9 mouse cellular contexts compared by ENCODE assay signal in genomic region chr6:48675400-48675930, GRCm38 (mm10). TPM values are rescaled to one million over a fixed set of nuclear protein-coding genes. Genes with fewer than 3 reads are reported as not detected.
DNase-seq lines count a peak whose midpoint lies in the region; ATAC-seq and TF ChIP-seq lines count a peak whose summit lies in the region.
"Had no signal": no experiment of that assay in that cellular context is flagged by ENCODE, and none has a peak within 500 bp of the region (broad histone marks: within the 10 kb centered on the region; RNA-seq: fewer than 3 reads in every experiment).

No protein-coding gene starts in this region.

- no peaks in the 10 kb centered on the region; the same call in 1 of the 2 replicates for H3K36me3 ChIP-seq in heart, embryonic 16.5 days (ENCODE audit: control insufficient read depth, insufficient read depth)
- H3K36me3 ChIP-seq in CH12.LX (replicated peaks in 1 of 2; ENCODE audit: control insufficient read depth in 1 of 2, insufficient read depth in 1 of 2, low read length in 1 of 2) = peaks cover 0 to 13% of the 10 kb centered on the region in 2 experiments
- H3K36me3 ChIP-seq in embryonic facial prominence, embryonic 12.5 days = no peaks in the 10 kb centered on the region
- H3K36me3 ChIP-seq in liver, embryonic 12.5 days = peaks cover 10% of the 10 kb centered on the region; the same call in 1 of the 2 replicates

- no peak for DNase-seq in heart, postnatal 14 days
- no peak for DNase-seq in CH12.LX (ENCODE audit: extremely low read depth)
- DNase-seq in adrenal gland, postnatal 14 days = no peak
- DNase-seq in left cerebral cortex, adult 8-10 months (ENCODE audit: low spot score in 2 of 2) = no peak

- in situ Hi-C loops in CH12.LX (cut with MboI; ENCODE audit: low pct_ligation_motif_present, low pct_unique_long_range_greater_than_20kb, low sequenced_read_pairs) = no loop called here

- no peak for TF ChIP-seq POLR2A in CH12.LX (IDR thresholded peaks at IDR 0.05; ENCODE audit: low read depth, low read length)

- intact Hi-C loops in heart, postnatal 14 days (cut with DNase I) = loop anchor here (2.0 kb wide), 1 partner anchor 29 kb away; the partner anchor contains the start of gene Gimap8

- WGBS in heart, embryonic 16.5 days = 45% methylated on average over 10 of the region's 10 CpGs
- 40% methylated on average over 10 of the region's 10 CpGs for WGBS in embryonic facial prominence, embryonic 12.5 days
- WGBS in liver, embryonic 12.5 days (ENCODE audit: insufficient replicate concordance) = 25% methylated on average over 10 of the region's 10 CpGs

- no peaks in the 10 kb centered on the region for H3K4me1 ChIP-seq in heart, embryonic 16.5 days (ENCODE audit: control insufficient read depth, insufficient read depth, low read length)
- peaks cover 23 to 53% of the 10 kb centered on the region in 2 experiments for H3K4me1 ChIP-seq in CH12.LX (ENCODE audit: control insufficient read depth in 1 of 2, insufficient read depth in 2 of 2)
- H3K4me1 ChIP-seq in embryonic facial prominence, embryonic 12.5 days = no peaks in the 10 kb centered on the region; the same call in 1 of the 2 replicates
- H3K4me1 ChIP-seq in liver, embryonic 12.5 days = peaks cover 33% of the 10 kb centered on the region

- H3K9me3 ChIP-seq in heart, embryonic 16.5 days (replicated peaks; ENCODE audit: control insufficient read depth, low read length) = no peaks in the 10 kb centered on the region
- H3K9me3 ChIP-seq in CH12.LX (replicated peaks; ENCODE audit: low read length) = peaks cover 4% of the 10 kb centered on the region
- H3K9me3 ChIP-seq in embryonic facial prominence, embryonic 12.5 days = no peaks in the 10 kb centered on the region
- H3K9me3 ChIP-seq in liver, embryonic 12.5 days (replicated peaks) = no peaks in the 10 kb centered on the region

- dilution Hi-C loops in CH12.LX (cut with MboI; ENCODE audit: extremely low pct_ligation_motif_present, extremely low pct_unique_long_range_greater_than_20kb, low sequenced_read_pairs) = no loop called here

- ATAC-seq in heart, embryonic 16.5 days (replicated peaks; ENCODE audit: extremely low read depth, insufficient read depth, low FRiP score) = no peak
- ATAC-seq in embryonic facial prominence, embryonic 12.5 days (ENCODE audit: insufficient number of reproducible peaks, insufficient read depth, low FRiP score, low TSS enrichment) = no peak
- peak; percentile 38 for ATAC-seq in liver, embryonic 12.5 days
- ATAC-seq in megakaryocyte progenitor cell, adult 5-6 weeks (replicated peaks; ENCODE audit: poor library complexity) = no peak
- ATAC-seq: Patski had no signal

- peak overlapping the region; percentile 29; the same call in 1 of the 2 replicates for H3K27ac ChIP-seq in heart, embryonic 16.5 days (ENCODE audit: low read length)
- H3K27ac ChIP-seq in CH12.LX (ENCODE audit: insufficient read depth, low read depth) = peak overlapping the region; percentile 97
- H3K27ac ChIP-seq in embryonic facial prominence, embryonic 12.5 days = no peak overlapping the region
- peak overlapping the region; percentile 67; the same call in 1 of the 2 replicates for H3K27ac ChIP-seq in liver, embryonic 12.5 days

- H3K27me3 ChIP-seq in heart, embryonic 16.5 days (ENCODE audit: control insufficient read depth, insufficient read depth, low read length) = no peaks in the 10 kb centered on the region
- H3K27me3 ChIP-seq in CH12.LX (replicated peaks) = no peaks in the 10 kb centered on the region
- no peaks in the 10 kb centered on the region for H3K27me3 ChIP-seq in embryonic facial prominence, embryonic 12.5 days
- H3K27me3 ChIP-seq in liver, embryonic 12.5 days (replicated peaks) = no peaks in the 10 kb centered on the region; the same call in 1 of the 2 replicates
- H3K27me3 ChIP-seq: Patski had no signal

- no peak for TF ChIP-seq CTCF in CH12.LX (conservative IDR thresholded peaks at IDR 0.05 in 1 of 2, IDR thresholded peaks at IDR 0.05 in 1 of 2; ENCODE audit: low read depth in 2 of 2, low read length in 2 of 2)

- H3K4me3 ChIP-seq in heart, embryonic 16.5 days (ENCODE audit: low read length) = peak overlapping the region; percentile 49
- H3K4me3 ChIP-seq in CH12.LX (replicated peaks in 1 of 3; ENCODE audit: low read depth in 2 of 3, low read length in 2 of 3, poor library complexity in 1 of 3) = peak overlapping the region; percentile 49 to 64 (median 59)
- peak overlapping the region; percentile 27 for H3K4me3 ChIP-seq in embryonic facial prominence, embryonic 12.5 days
- H3K4me3 ChIP-seq in liver, embryonic 12.5 days = peak overlapping the region; percentile 53

- no peak overlapping the region; the same call in 1 of the 2 replicates for H3K9ac ChIP-seq in heart, embryonic 16.5 days (ENCODE audit: low read length)
- H3K9ac ChIP-seq in CH12.LX (ENCODE audit: insufficient read depth, low read depth) = peak overlapping the region; percentile 89
- H3K9ac ChIP-seq in embryonic facial prominence, embryonic 12.5 days = no peak overlapping the region
- peak overlapping the region; percentile 58 for H3K9ac ChIP-seq in liver, embryonic 12.5 days

- TF ChIP-seq EP300 in CH12.LX (IDR thresholded peaks at IDR 0.05; ENCODE audit: low read length) = no peak

- peaks cover 22% of the 10 kb centered on the region for H3K79me2 ChIP-seq in CH12.LX (replicated peaks; ENCODE audit: control insufficient read depth, extremely low read depth, insufficient read depth, poor library complexity, severe bottlenecking)

- TF ChIP-seq RAD21 in CH12.LX (IDR thresholded peaks at IDR 0.05; ENCODE audit: low read depth, low read length) = no peak

- peak overlapping the region; percentile 48 for H3K4me2 ChIP-seq in heart, embryonic 16.5 days (ENCODE audit: low read depth, low read length)
- H3K4me2 ChIP-seq in CH12.LX (ENCODE audit: insufficient read depth, low read depth, poor library complexity, severe bottlenecking) = peak overlapping the region; percentile 93
- H3K4me2 ChIP-seq in embryonic facial prominence, embryonic 12.5 days (replicated peaks) = peak overlapping the region; percentile 45
- peak overlapping the region; percentile 67 for H3K4me2 ChIP-seq in liver, embryonic 12.5 days

RNA-seq across cellular contexts. Expression of gene Gimap9, which starts 0.5 kb away (rescaled TPM):
- polyA plus RNA-seq in heart, embryonic 16.5 days (2015; fragmentation: Nextera tagmentation; extraction: Ambion mirVana) = 8.6 and 17.5 TPM in 2 replicates
- 1 to 10 TPM; 4.2 to 6.4 TPM for total RNA-seq in heart, postnatal 14 days (2021)
- total RNA-seq in CH12.LX (2012; rRNA removed) (31.0 and 38.5 TPM in 2 replicates), CH12.LX (2014; rRNA removed) (75.1 and 83.9 TPM in 2 replicates)
- polyA plus RNA-seq in CH12.LX (2012; ENCODE audit: insufficient read length, low read depth) = 43.4 and 46.1 TPM in 2 replicates
- 11.6 and 13.7 TPM in 2 replicates for polyA plus RNA-seq in embryonic facial prominence, embryonic 12.5 days (2016; fragmentation: Nextera tagmentation; extraction: Ambion mirVana)
- 11.4 and 12.9 TPM in 2 replicates for polyA plus RNA-seq in liver, embryonic 12.5 days (2016; fragmentation: Nextera tagmentation; extraction: Ambion mirVana)
- total RNA-seq in megakaryocyte progenitor cell, adult 5-6 weeks (2015) = 10.7 and 14.5 TPM in 2 replicates
- 17.2 and 29.9 TPM in 2 replicates for total RNA-seq in megakaryocyte progenitor cell, adult 5-6 weeks (2017)
- 6.5 and 12.1 TPM in 2 replicates for total RNA-seq in adrenal gland, postnatal 14 days (2021)
- 1 to 10 TPM in 1 of 4 experiments, under 1 TPM in 3; 0.36 to 1.0 (median 0.45) TPM for total RNA-seq in left cerebral cortex, adult 8-10 months (2022)

RNA-seq across cellular contexts. Expression of gene Gimap4, which starts 8.9 kb away (rescaled TPM):
- polyA plus RNA-seq in heart, embryonic 16.5 days (2015; fragmentation: Nextera tagmentation; extraction: Ambion mirVana) = 35.8 and 37.0 TPM in 2 replicates
- 10 to 100 TPM; 32.2 to 42.6 TPM for total RNA-seq in heart, postnatal 14 days (2021)
- total RNA-seq in CH12.LX (2012; rRNA removed) (113 and 144 TPM in 2 replicates), CH12.LX (2014; rRNA removed) (264 and 316 TPM in 2 replicates)
- polyA plus RNA-seq in CH12.LX (2012; ENCODE audit: insufficient read length, low read depth) = 203 and 274 TPM in 2 replicates
- polyA plus RNA-seq in embryonic facial prominence, embryonic 12.5 days (2016; fragmentation: Nextera tagmentation; extraction: Ambion mirVana) = 7.0 and 9.0 TPM in 2 replicates
- 15.7 and 15.9 TPM in 2 replicates for polyA plus RNA-seq in liver, embryonic 12.5 days (2016; fragmentation: Nextera tagmentation; extraction: Ambion mirVana)
- total RNA-seq in megakaryocyte progenitor cell, adult 5-6 weeks (2015) = 0.39 and 1.7 TPM in 2 replicates
- total RNA-seq in megakaryocyte progenitor cell, adult 5-6 weeks (2017) = 2.9 and 3.1 TPM in 2 replicates
- total RNA-seq in adrenal gland, postnatal 14 days (2021) = 54.8 and 62.2 TPM in 2 replicates
- total RNA-seq in left cerebral cortex, adult 8-10 months (2022) = under 1 TPM in 3 of 4 experiments, not detected in 1; 0.41 to 0.56 (median 0.55) TPM

RNA-seq across cellular contexts. Expression of gene Gimap8, which starts 28.4 kb away (rescaled TPM):
- 1.9 and 2.4 TPM in 2 replicates for polyA plus RNA-seq in heart, embryonic 16.5 days (2015; fragmentation: Nextera tagmentation; extraction: Ambion mirVana)
- 10 to 100 TPM in 1 of 2 experiments, 1 to 10 TPM in 1; 8.6 to 11.0 TPM for total RNA-seq in heart, postnatal 14 days (2021)
- 27.9 and 28.5 TPM in 2 replicates for total RNA-seq in CH12.LX (2012; rRNA removed)
- total RNA-seq in CH12.LX (2014; rRNA removed) = 27.5 and 36.8 TPM in 2 replicates
- 21.6 and 22.1 TPM in 2 replicates for polyA plus RNA-seq in CH12.LX (2012; ENCODE audit: insufficient read length, low read depth)
- polyA plus RNA-seq in embryonic facial prominence, embryonic 12.5 days (2016; fragmentation: Nextera tagmentation; extraction: Ambion mirVana) = 0.36 and 0.74 TPM in 2 replicates
- 0.93 and 1.0 TPM in 2 replicates for polyA plus RNA-seq in liver, embryonic 12.5 days (2016; fragmentation: Nextera tagmentation; extraction: Ambion mirVana)
- total RNA-seq in megakaryocyte progenitor cell, adult 5-6 weeks (2015) = 0.27 and 1.1 TPM in 2 replicates
- total RNA-seq in megakaryocyte progenitor cell, adult 5-6 weeks (2017) = 0.50 and 2.0 TPM in 2 replicates
- total RNA-seq in adrenal gland, postnatal 14 days (2021) = 12.1 and 20.4 TPM in 2 replicates
- total RNA-seq in left cerebral cortex, adult 8-10 months (2022) = 1 to 10 TPM in 1 of 4 experiments, under 1 TPM in 3; 0.77 to 1.0 (median 0.83) TPM

RNA-seq across cellular contexts. Expression of gene Gimap6, which starts 32.6 kb away (rescaled TPM):
- 42.5 and 46.8 TPM in 2 replicates for polyA plus RNA-seq in heart, embryonic 16.5 days (2015; fragmentation: Nextera tagmentation; extraction: Ambion mirVana)
- total RNA-seq in heart, postnatal 14 days (2021) = 10 to 100 TPM; 48.0 to 53.9 TPM
- 78.1 and 88.9 TPM in 2 replicates for total RNA-seq in CH12.LX (2012; rRNA removed)
- 128 and 158 TPM in 2 replicates for total RNA-seq in CH12.LX (2014; rRNA removed)
- polyA plus RNA-seq in CH12.LX (2012; ENCODE audit: insufficient read length, low read depth) = 87.9 and 97.2 TPM in 2 replicates
- polyA plus RNA-seq in embryonic facial prominence, embryonic 12.5 days (2016; fragmentation: Nextera tagmentation; extraction: Ambion mirVana) = 15.3 and 16.3 TPM in 2 replicates
- polyA plus RNA-seq in liver, embryonic 12.5 days (2016; fragmentation: Nextera tagmentation; extraction: Ambion mirVana) = 11.7 and 12.7 TPM in 2 replicates
- 2.5 and 6.7 TPM in 2 replicates for total RNA-seq in megakaryocyte progenitor cell, adult 5-6 weeks (2015)
- 3.5 and 15.6 TPM in 2 replicates for total RNA-seq in megakaryocyte progenitor cell, adult 5-6 weeks (2017)
- 63.5 and 88.5 TPM in 2 replicates for total RNA-seq in adrenal gland, postnatal 14 days (2021)
- 1 to 10 TPM; 3.1 to 4.3 (median 4.0) TPM for total RNA-seq in left cerebral cortex, adult 8-10 months (2022)
- polyA plus RNA-seq: Patski had no signal

RNA-seq across cellular contexts. Expression of gene Gm28053, which starts 42.9 kb away (rescaled TPM):
- polyA plus RNA-seq in heart, embryonic 16.5 days (2015; fragmentation: Nextera tagmentation; extraction: Ambion mirVana) = 2.3 and 5.2 TPM in 2 replicates
- 1 to 10 TPM; 3.5 to 7.9 TPM for total RNA-seq in heart, postnatal 14 days (2021)
- total RNA-seq in CH12.LX (2012; rRNA removed) (10.0 and 12.0 TPM in 2 replicates), CH12.LX (2014; rRNA removed) (8.0 and 8.8 TPM in 2 replicates)
- 22.7 and 46.9 TPM in 2 replicates for polyA plus RNA-seq in CH12.LX (2012; ENCODE audit: insufficient read length, low read depth)
- polyA plus RNA-seq in embryonic facial prominence, embryonic 12.5 days (2016; fragmentation: Nextera tagmentation; extraction: Ambion mirVana) = not detected in 2 replicates
- 0.75 and 1.2 TPM in 2 replicates for polyA plus RNA-seq in liver, embryonic 12.5 days (2016; fragmentation: Nextera tagmentation; extraction: Ambion mirVana)
- not detected in 2 replicates for total RNA-seq in megakaryocyte progenitor cell, adult 5-6 weeks (2015)
- total RNA-seq in megakaryocyte progenitor cell, adult 5-6 weeks (2017) = 20.7 and 26.7 TPM in 2 replicates
- 4.9 and 12.6 TPM in 2 replicates for total RNA-seq in adrenal gland, postnatal 14 days (2021)
- 1 to 10 TPM in 1 of 4 experiments, not detected in 3; 2.3 TPM for total RNA-seq in left cerebral cortex, adult 8-10 months (2022)
- polyA plus RNA-seq: Patski had no signal

Comparison
In these comparisons a context has a peak if more than half of its experiments do, and no peak if none do; other contexts are left out.
1. H3K9ac ChIP-seq: peak in CH12.LX (single experiment) and liver, embryonic 12.5 days (single experiment); none in heart, embryonic 16.5 days (single experiment) and embryonic facial prominence, embryonic 12.5 days (single experiment).
2. RNA of gene Gimap4, which starts 8.9 kb away (total RNA-seq): 113 to 316 TPM in CH12.LX, 54.8 to 62.2 TPM in adrenal gland, postnatal 14 days and 32.2 to 42.6 TPM in heart, postnatal 14 days; 0.39 to 3.1 TPM in megakaryocyte progenitor cell, adult 5-6 weeks and 0.41 to 0.56 TPM in left cerebral cortex, adult 8-10 months; every median in the first group is over 4 times any median in the second.
3. Peak in every context shown above with its lines, with median percentiles within 50 percentile points of each other: H3K4me2 ChIP-seq and H3K4me3 ChIP-seq.